Mouse (Mus musculus) telencephalon, adult 2 months (tissue): ENCODE results near the gene Vmac.

Experiments used
- DNase-seq: peaks from one replicate; pipeline ENCODE4 v3.0.0-alpha.2; 2011; ENCODE audit warnings: low read depth, low spot score

Vmac gene

DNA sequence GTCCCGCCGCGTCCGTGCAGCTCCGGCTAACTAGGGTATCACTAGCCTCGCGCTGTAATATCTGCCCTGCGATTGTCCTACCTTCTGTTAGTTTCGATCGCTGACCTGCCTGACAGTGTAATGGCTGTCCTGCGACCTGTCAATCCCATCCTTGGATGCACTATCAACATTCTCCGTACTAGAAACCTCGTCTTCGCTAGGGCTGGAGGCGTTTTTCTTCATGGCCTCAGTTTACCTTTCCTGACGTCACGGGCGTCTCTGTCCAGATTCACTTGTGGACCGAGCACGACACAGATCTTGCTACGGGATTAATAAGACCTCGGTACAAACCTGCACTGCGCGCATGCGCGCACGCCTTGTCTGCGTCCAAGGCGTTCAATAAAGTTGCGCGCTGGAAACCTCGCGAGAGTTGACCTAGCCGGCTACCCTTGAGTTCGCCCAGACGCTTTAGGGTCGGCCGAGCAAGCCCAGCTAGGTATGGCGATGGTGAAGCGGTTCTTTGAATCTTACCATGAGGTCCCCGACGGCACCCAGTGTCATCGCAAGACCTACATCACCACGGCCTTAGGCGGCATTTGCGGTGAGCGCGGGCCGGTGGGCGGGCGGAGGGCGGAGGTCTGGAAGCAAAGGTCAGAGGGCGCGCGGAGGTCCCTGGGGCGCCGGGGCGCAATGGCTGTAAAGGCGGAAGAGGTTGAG, at the start of gene Vmac, which contains the start of gene Ndufa11:
Vmac (minus strand) TSS at position 660 of the 696 bp plus-strand sequence.
Ndufa11 (plus strand) TSS at position 405 of the 696 bp plus-strand sequence.
- DNase-seq: peak; percentile 96

GRCm38 (mm10) chr17:56766631-56767405, 49.0 kb upstream of the Vmac start:
- no peak for DNase-seq

- no peak for DNase-seq
These were observed 47.6 kb upstream of the Vmac start for GRCm38 (mm10) chr17:56765431-56765830.

- DNase-seq: peak; percentile 94
These were observed 46.9 kb upstream of the Vmac start, which contains the start of gene Dus3l for GRCm38 (mm10) chr17:56764474-56765354. Dus3l (plus strand) TSS chr17:56764757.

DNA sequence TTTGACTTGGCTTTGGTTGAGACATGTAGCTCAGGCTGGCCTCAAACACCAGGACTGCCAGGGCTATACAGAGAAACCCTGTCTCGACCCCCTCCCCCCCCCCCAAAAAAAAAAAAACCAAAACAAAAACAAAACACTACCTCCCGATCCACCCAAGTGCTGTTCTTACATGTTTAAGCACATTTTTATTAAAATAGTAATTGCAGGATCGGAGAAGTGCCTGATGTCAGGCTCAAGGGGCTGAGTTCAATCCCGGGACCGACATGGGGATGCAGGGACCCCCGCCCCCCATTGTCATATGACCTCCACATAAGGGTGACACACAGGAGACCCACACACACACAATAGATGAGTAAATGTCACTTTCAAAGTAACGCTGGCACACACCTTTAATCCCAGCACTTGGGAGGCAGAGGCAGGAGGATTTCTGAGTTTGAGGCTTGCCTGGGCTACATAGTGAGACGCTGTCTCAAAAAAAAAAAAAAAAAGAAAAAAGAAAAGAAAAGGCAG, 46.0 kb upstream of the Vmac start:
- no peak for DNase-seq

GRCm38 (mm10) chr17:56762769-56763731, 45.2 kb upstream of the Vmac start:
- DNase-seq: no peak

DNA sequence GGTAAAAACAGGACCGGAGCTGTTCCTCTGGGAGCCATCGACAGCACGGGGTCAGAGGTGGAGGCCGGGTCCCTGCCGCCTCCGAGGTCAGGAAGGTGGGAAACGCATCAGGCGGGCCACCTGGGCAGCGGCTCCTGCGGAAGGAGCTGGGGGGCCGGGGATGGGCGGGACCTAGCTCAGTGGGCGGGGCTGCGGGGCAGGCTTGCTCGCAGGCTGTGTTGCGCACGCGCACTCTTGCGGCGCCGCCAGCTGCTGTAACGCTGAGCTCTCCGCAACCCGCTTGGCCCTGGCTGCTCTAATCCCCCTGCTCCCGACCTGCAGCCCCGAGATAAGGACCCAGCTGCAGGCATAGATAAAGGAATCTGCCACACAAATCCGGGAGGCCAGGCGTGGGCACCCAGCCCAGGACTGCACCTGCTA, 44.2 kb upstream of the Vmac start:
- peak; percentile 71 for DNase-seq

GRCm38 (mm10) chr17:56761077-56761476, 43.3 kb upstream of the Vmac start:
- DNase-seq: no peak

DNA sequence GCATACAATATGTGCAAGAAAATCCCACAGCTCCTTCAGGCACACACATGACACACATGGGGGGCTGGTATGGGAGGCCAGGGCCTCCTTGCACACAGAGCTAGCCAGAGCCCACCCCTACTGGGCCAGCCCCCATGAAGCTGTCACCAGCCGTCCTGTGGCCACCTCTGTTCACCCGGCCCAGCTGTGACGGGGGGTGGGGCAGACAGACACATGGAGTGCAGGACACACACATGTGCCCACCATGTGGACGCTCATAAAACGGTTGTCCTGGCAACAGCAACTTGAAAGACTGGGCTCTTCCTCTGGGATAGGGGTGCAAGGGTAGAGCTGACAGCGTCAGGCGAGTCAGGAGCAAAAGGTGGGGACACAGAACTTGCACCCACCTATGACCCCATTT, 41.4 kb upstream of the Vmac start:
- no peak for DNase-seq

- no peak for DNase-seq
These were observed 40.3 kb upstream of the Vmac start for GRCm38 (mm10) chr17:56758132-56758531.

GRCm38 (mm10) chr17:56757416-56758123, 39.7 kb upstream of the Vmac start, which contains the start of gene Nrtn:
Nrtn (minus strand) TSS chr17:56757530.
- no peak for DNase-seq

DNA sequence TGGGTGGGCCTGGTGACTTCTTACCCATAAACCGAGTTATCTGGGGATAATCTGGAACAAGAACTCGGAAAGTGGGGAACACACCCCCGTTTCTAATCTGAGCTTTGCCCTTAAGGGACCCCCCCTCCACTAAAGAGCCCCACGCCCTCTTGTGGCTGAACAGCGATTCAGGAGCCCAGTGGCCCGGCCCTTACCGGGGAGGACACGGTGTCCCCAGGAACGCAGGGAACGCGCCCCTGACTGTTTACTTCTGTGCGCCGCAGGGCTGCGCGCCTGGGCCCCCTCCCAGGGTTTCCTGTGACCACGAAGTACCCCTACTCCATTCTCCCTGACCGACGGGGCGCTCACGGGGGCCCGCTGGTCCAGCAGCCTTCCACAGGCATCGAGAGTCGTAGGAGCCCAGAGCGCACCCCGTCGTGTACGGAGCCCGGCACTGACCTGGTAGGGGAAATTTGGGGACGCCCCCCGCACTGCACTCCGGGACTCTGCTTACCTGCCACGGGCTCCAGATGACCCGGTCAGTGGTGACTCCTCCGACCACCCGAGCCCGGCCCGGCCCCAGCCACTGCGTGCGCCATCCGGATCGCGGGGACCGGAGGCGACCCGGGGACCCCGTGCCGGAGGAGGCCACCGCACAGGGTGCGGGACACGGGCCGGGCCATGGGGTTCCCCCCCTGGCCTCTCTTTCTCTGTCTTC, 39.0 kb upstream of the Vmac start:
- no peak for DNase-seq

DNA sequence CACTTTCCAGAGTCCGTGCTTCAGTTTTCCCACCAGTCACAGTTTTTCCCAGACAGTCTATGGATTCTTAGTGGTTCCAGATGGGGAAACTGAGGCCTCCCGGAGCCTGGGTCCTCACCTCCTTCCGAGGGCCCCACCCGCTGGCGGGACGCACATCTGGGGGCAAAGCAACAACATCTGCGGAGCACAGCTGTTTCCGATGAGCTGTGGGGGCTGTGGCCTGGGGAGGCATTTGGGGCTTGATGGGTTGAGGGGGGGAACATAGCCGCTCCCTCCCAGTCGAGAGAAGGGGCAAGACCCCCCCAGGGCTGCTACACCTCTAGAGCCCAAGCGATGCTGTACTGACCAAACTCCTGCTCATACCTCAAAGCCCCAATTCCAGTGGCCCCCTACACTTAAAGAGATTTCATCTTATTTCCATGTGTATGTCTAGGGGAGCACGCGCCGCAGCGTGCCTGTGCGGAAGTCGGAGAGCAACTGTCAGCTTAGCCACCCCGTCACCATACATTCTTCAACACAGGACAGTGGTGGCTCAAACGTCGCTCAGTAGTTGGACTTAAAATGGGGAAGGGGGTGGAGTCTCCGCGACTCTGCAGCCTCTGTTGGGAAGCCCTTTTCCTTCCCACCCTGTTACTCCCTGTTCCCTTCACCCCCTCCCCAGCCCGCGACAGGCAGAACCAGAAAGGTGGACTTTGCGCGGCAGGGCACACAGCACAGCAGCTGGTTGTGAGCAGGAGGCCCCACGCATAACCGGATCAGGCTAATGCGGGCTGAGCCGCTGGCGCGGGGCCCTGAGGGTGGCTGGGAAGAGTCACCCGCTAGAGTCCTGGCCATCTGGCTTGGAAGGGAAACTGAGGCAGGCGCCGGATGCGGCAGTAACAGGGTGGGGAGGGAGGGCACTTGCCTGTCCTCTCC, 36.7 kb upstream of the Vmac start:
- no peak for DNase-seq

- no peak for DNase-seq
These were observed 35.6 kb upstream of the Vmac start for GRCm38 (mm10) chr17:56753452-56753851.

- no peak for DNase-seq
These were observed 33.7 kb upstream of the Vmac start for GRCm38 (mm10) chr17:56751404-56752072.

DNA sequence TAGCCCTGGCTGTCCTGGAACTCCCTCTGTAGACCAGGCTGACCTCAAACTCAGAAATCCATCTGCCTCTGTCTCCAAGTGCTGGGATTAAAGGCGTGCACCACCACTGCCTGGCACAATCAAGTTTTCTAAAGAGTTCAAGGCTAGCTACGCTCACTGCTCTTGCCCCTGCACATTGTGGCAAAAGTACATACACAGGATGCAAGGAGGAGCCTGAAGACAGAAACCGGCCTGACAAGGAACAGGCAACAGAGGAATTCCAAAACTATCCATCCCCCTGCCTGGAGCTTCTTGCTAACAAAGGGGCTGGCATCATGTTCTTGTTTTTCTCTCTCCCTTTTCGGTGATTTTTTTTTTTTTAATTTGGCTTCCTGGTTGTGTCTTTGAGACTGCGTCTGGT, 26.4 kb upstream of the Vmac start:
- no peak for DNase-seq

GRCm38 (mm10) chr17:56740788-56741160, 23.0 kb upstream of the Vmac start:
- DNase-seq: no peak
